Mouse (Mus musculus) stomach, postnatal 0 days (tissue): ENCODE measurements at regions not wholly inside any gene's neighbourhood (a gene's known extent, or its start where the extent isn't known, plus 50 kb on each side); places are given as distances from the start of the nearest gene placed in this dataset.

Experiments used
- ATAC-seq: fragments of 200-750 bp; cut with Nextera tagmentation; 2 replicates; pipeline ENCODE4 v1.8.0; 2017; ENCODE audit not compliant: low FRiP score, low TSS enrichment
- DNase-seq: peaks from one replicate; pipeline ENCODE4 v3.0.0-alpha.2; 2016; ENCODE audit warnings: low spot score
- H3K27ac ChIP-seq: fragments of 300-500 bp; sonication (generic); replicated peaks from 2 replicates; pipeline ENCODE4 v1.5.1; 2014; ENCODE audit warnings: mild to moderate bottlenecking, control low read depth
- H3K27me3 ChIP-seq: fragments of 300-500 bp; sonication (generic); 2 replicates; pipeline ENCODE4 v1.6.1; 2014; ENCODE audit warnings: low read length; ENCODE audit not compliant: control insufficient read depth, insufficient read depth
- H3K36me3 ChIP-seq: fragments of 300-500 bp; sonication (generic); 2 replicates; pipeline ENCODE4 v1.6.1; 2014; ENCODE audit warnings: low read length, mixed read lengths; ENCODE audit not compliant: control insufficient read depth, insufficient read depth
- H3K4me1 ChIP-seq: fragments of 300-500 bp; sonication (generic); replicated peaks from 2 replicates; pipeline ENCODE4 v1.6.1; 2014; ENCODE audit warnings: antibody characterized with exemption; ENCODE audit not compliant: control insufficient read depth, insufficient read depth
- H3K4me2 ChIP-seq: fragments of 300-500 bp; sonication (generic); replicated peaks from 2 replicates; pipeline ENCODE4 v1.6.1; 2014; ENCODE audit warnings: low read depth, mild to moderate bottlenecking, control low read depth, moderate library complexity
- H3K4me3 ChIP-seq: fragments of 300-500 bp; sonication (generic); 2 replicates; pipeline ENCODE4 v1.5.1; 2014; ENCODE audit warnings: low read depth, low read length, control low read depth
- H3K9ac ChIP-seq: fragments of 300-500 bp; sonication (generic); 2 replicates; pipeline ENCODE4 v1.6.1; 2014; ENCODE audit warnings: mild to moderate bottlenecking, low read length, control low read depth, mixed read lengths
- H3K9me3 ChIP-seq: fragments of 300-500 bp; sonication (generic); 2 replicates; pipeline ENCODE4 v1.6.1; 2016; ENCODE audit warnings: low read length; ENCODE audit not compliant: control insufficient read depth
- CTCF ChIP-seq: IDR thresholded peaks from 2 replicates; pipeline ENCODE4 v1.5.1; 2016; ENCODE audit warnings: antibody characterized with exemption, low read depth, mild to moderate bottlenecking, moderate library complexity
- EP300 ChIP-seq: optimal IDR thresholded peaks from 2 replicates; pipeline ENCODE3; 2016; ENCODE audit warnings: antibody characterized with exemption
- WGBS: fragments of 180-500 bp; shearing (Covaris S2); extraction: QIAGEN DNeasy Blood & Tissue Kit; methylation state at CpG from one replicate; pipeline ENCODE4 v1.1.7; 2014; 5-methylcytosine and 5-hydroxymethylcytosine counted together

- Histone ChIP-seq H3K36me3 (no peaks in the 10 kb centered on the region), H3K9me3 (no peaks in the 10 kb centered on the region), H3K4me1 (no peaks in the 10 kb centered on the region), H3K4me2 (no peak overlapping the region), H3K4me3 (no peak overlapping the region), H3K9ac (no peak overlapping the region), H3K27ac (no peak overlapping the region), H3K27me3 (no peaks in the 10 kb centered on the region)
- TF ChIP-seq CTCF, result no peak
- TF ChIP-seq EP300, result no peak
- 62% methylated on average over 3 of the region's 3 CpGs for WGBS
- no peak for ATAC-seq
- DNase-seq, result no peak
Observed at GRCm38 (mm10) chr16:86594992-86595391, 693.4 kb upstream of the Adamts5 start.

- no peak overlapping the region for H3K4me2 ChIP-seq
- DNase-seq (no peak), ATAC-seq (no peak)
- H3K9ac ChIP-seq, result no peak overlapping the region
- WGBS, result 78% methylated on average over 4 of the region's 4 CpGs
- no peak for TF ChIP-seq EP300
- no peak for TF ChIP-seq CTCF
- no peak overlapping the region for H3K27ac ChIP-seq
- H3K4me3 ChIP-seq, result no peak overlapping the region
- H3K36me3 ChIP-seq, result no peaks in the 10 kb centered on the region
- no peaks in the 10 kb centered on the region for H3K9me3 ChIP-seq
- H3K4me1 ChIP-seq, result no peaks in the 10 kb centered on the region
- no peaks in the 10 kb centered on the region for H3K27me3 ChIP-seq
Observed at GRCm38 (mm10) chr16:86586044-86586443, 684.4 kb upstream of the Adamts5 start.

- H3K27me3 ChIP-seq, result no peaks in the 10 kb centered on the region
- DNase-seq (no peak), ATAC-seq (no peak)
- H3K4me3 ChIP-seq, result no peak overlapping the region
- H3K9me3 ChIP-seq, result no peaks in the 10 kb centered on the region
- H3K9ac ChIP-seq, result no peak overlapping the region
- H3K36me3 ChIP-seq, result no peaks in the 10 kb centered on the region
- H3K4me1 ChIP-seq, result no peaks in the 10 kb centered on the region
- no peak overlapping the region for H3K27ac ChIP-seq
- WGBS, result 61% methylated on average over 5 of the region's 5 CpGs
- TF ChIP-seq EP300, result no peak
- no peak for TF ChIP-seq CTCF
- no peak overlapping the region for H3K4me2 ChIP-seq
Observed at GRCm38 (mm10) chr16:86578281-86578680, 676.7 kb upstream of the Adamts5 start.

GRCm38 (mm10) chr16:86547465-86548043 is 645.9 kb upstream of the Adamts5 start:
- no peak overlapping the region for H3K9ac ChIP-seq
- WGBS, result 59% methylated on average over 4 of the region's 4 CpGs
- no peaks in the 10 kb centered on the region for H3K4me1 ChIP-seq
- no peaks in the 10 kb centered on the region for H3K36me3 ChIP-seq
- H3K4me3 ChIP-seq, result no peak overlapping the region
- H3K27me3 ChIP-seq, result no peaks in the 10 kb centered on the region
- H3K4me2 ChIP-seq, result no peak overlapping the region
- no peak; the same call in 1 of the 2 replicates for ATAC-seq
- H3K9me3 ChIP-seq, result no peaks in the 10 kb centered on the region
- TF ChIP-seq EP300 (peak; percentile 49), CTCF (no peak)
- H3K27ac ChIP-seq, result no peak overlapping the region
- DNase-seq, result no peak

- TF ChIP-seq CTCF (no peak), EP300 (no peak)
- Histone ChIP-seq H3K36me3 (no peaks in the 10 kb centered on the region), H3K9ac (no peak overlapping the region), H3K4me3 (no peak overlapping the region), H3K27ac (no peak overlapping the region), H3K4me2 (no peak overlapping the region), H3K27me3 (no peaks in the 10 kb centered on the region), H3K9me3 (no peaks in the 10 kb centered on the region), H3K4me1 (no peaks in the 10 kb centered on the region)
- no peak for DNase-seq
- ATAC-seq, result no peak
- 58% methylated on average over 3 of the region's 3 CpGs for WGBS
Observed at GRCm38 (mm10) chr16:86546905-86547304, 645.3 kb upstream of the Adamts5 start.

GRCm38 (mm10) chr16:86544121-86544520 is 642.5 kb upstream of the Adamts5 start:
- Histone ChIP-seq H3K4me2 (no peak overlapping the region), H3K27me3 (no peaks in the 10 kb centered on the region), H3K36me3 (no peaks in the 10 kb centered on the region), H3K4me1 (no peaks in the 10 kb centered on the region), H3K9me3 (no peaks in the 10 kb centered on the region), H3K9ac (no peak overlapping the region), H3K27ac (no peak overlapping the region), H3K4me3 (no peak overlapping the region)
- no peak for ATAC-seq
- 61% methylated on average over 1 of the region's 1 CpGs for WGBS
- TF ChIP-seq CTCF, result no peak
- TF ChIP-seq EP300, result no peak
- DNase-seq, result no peak
